Mouse (Mus musculus) myocyte (in vitro differentiated cells): Measurements from ENCODE around the gene Foxo3.

Source experiments
- E2F4 ChIP-seq: IDR thresholded peaks from one replicate; pipeline ENCODE4 v1.6.1; 2011; ENCODE audit warnings: mild to moderate bottlenecking, control low read depth, moderate library complexity; ENCODE audit not compliant: insufficient read depth
- MAX ChIP-seq: IDR thresholded peaks from one replicate; pipeline ENCODE4 v1.6.1; 2011; ENCODE audit warnings: low read depth, mild to moderate bottlenecking, control low read depth
- MYOD1 ChIP-seq, 3 experiments: IDR thresholded peaks; one replicate each; pipeline ENCODE4 v1.6.1; 2011; ENCODE audit warnings: control low read depth in 2 of 3, low read depth in 2 of 3, mild to moderate bottlenecking in 2 of 3, moderate library complexity in 1 of 3; ENCODE audit not compliant: insufficient read length in 2 of 3, control insufficient read depth in 1 of 3
- POLR2A ChIP-seq: IDR thresholded peaks from one replicate; pipeline ENCODE4 v1.6.1; 2011; ENCODE audit warnings: low read depth, mild to moderate bottlenecking, control low read depth, moderate library complexity; ENCODE audit not compliant: insufficient read length
- SRF ChIP-seq: IDR thresholded peaks from one replicate; pipeline ENCODE4 v1.6.1; 2011; ENCODE audit warnings: low read depth; ENCODE audit not compliant: control insufficient read depth, insufficient read length
- TCF12 ChIP-seq: IDR thresholded peaks from one replicate; pipeline ENCODE4 v1.6.1; 2011; ENCODE audit warnings: mild to moderate bottlenecking, control low read depth; ENCODE audit not compliant: poor library complexity, insufficient read depth, severe bottlenecking
- TCF3 ChIP-seq: IDR thresholded peaks from one replicate; pipeline ENCODE4 v1.6.1; 2011; ENCODE audit warnings: low read depth, control low read depth; ENCODE audit not compliant: insufficient read length
- USF1 ChIP-seq: IDR thresholded peaks from one replicate; pipeline ENCODE4 v1.6.1; 2011; ENCODE audit warnings: low read depth, mild to moderate bottlenecking, control low read depth, moderate library complexity

DNA sequence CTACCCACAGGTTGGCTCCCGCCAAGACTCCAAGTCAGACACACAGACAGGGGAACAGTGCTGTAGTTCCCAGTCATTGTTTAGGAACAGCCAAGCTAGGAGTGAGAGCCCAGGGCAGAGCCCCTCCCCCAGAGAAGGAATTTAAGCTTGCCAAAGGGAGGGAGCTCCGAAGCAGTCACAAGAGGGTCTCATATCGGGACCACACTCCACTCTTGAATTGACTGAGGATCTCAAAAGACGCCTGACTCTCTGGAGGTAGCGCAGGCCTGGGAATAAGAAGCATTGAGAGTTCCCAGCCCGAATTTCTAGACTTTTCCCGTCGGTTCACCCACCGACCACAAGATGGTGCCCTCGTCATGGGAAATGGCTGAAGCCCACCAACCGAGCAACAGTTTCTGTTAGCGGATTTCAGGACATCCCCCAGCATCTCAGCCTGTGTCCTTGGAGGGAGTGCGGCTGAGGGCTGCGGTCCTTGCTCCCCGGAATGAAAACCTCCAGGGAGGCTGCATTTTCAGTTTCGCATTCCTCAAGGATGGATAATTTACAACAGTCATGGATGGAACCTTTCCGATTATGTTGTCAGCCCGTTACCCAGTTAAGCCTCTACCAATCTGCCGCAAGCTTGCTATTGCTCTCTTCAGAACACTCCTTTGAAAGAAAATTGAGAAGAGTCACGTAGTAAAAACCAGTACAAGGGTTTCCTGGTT, 31.6 kb upstream of the Foxo3 start:
- TF ChIP-seq MYOD1 (IDR thresholded peaks at IDR 0.05; ENCODE audit: control insufficient read depth in 1 of 3, insufficient read length in 2 of 3, low read depth in 2 of 3) (no peak), TCF3 (no peak), TCF12 (no peak), USF1 (no peak), MAX (no peak), POLR2A (no peak), E2F4 (no peak), SRF (no peak)
